Mouse (Mus musculus): Measurements from ENCODE around the gene Col25a1. TPM values are rescaled to one million over a fixed set of nuclear protein-coding genes. Genes with fewer than 3 reads are reported as not detected.

Gene Col25a1
- polyA plus RNA-seq, 1 experiment from 2014 or later, result 0.59 TPM

DNA sequence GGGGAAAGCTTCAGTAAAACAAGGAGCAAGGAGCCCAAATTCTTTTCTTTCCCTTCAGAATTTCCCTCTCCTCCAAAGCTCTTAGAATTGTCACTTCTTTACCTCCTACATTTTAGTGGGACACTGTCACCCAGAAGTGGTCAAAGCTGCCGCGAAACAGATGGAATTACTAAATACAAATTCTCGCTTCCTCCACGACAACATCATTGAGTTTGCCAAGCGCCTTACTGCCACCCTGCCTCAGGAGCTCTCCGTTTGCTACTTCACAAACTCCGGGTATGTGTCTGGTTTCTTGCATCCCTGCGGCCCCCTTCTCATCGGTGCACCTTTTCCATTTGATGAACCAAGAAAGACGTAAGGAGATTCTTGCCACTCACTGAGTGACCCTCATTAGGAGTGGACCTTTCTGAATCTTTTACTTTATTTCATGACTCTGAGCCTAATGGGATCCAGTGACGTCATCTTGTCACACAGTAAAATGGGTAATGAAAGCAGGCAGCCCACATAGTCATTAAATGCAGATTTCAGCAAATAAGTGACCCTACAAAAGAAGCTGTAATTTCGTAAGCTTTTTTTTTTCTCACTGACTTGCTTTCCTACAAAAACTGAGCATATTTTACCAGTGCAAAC lies 489.3 kb downstream of the Col25a1 start:
- TF ChIP-seq CTCF (IDR thresholded peaks at IDR 0.05; ENCODE audit: low read depth), result no peak
- no peak overlapping the region for H3K4me3 ChIP-seq (ENCODE audit: low read depth, low read length)
- H3K27ac ChIP-seq (ENCODE audit: low read depth, low read length), result no peak overlapping the region
- H3K4me2 ChIP-seq (replicated peaks; ENCODE audit: low read depth), result no peak overlapping the region
- 0 out of 2 replicates have a peak, but pooled peaks cover 4% of the 10 kb centered on the region for H3K4me1 ChIP-seq (replicated peaks; ENCODE audit: control insufficient read depth, insufficient read depth, low read length)
- no peaks in the 10 kb centered on the region for H3K36me3 ChIP-seq (ENCODE audit: control insufficient read depth, insufficient read depth)
- no peak overlapping the region for H3K9ac ChIP-seq (ENCODE audit: low read depth, low read length)
- H3K27me3 ChIP-seq (replicated peaks; ENCODE audit: control insufficient read depth, insufficient read depth, low read length), result no peaks in the 10 kb centered on the region
- 74% methylated on average over 12 of the region's 12 CpGs for WGBS
- no peak for ATAC-seq
- H3K9me3 ChIP-seq (ENCODE audit: control insufficient read depth), result no peaks in the 10 kb centered on the region

DNA sequence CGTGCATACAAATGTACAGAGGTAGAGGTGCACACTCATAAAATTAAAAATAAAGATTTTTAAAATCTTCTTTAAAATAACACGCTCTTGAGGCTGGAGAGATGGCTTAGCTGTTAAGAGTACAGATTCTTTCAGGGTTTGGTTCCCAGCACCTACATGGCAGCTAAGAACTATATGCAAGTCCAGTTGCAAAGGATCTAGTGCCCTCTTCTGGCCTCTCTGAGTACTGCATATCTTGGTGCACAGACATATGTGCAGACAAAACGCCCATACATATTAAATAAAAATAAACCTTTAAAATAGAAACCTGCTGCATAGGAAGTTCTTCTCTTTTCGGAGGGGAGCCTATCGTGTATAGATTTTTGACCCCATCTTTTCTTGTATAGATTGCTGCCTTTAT lies 497.1 kb downstream of the Col25a1 start:
- no peak overlapping the region for H3K4me3 ChIP-seq (ENCODE audit: low read depth, low read length)
- no peaks in the 10 kb centered on the region for H3K9me3 ChIP-seq (ENCODE audit: control insufficient read depth)
- no peaks in the 10 kb centered on the region for H3K36me3 ChIP-seq (ENCODE audit: control insufficient read depth, insufficient read depth)
- H3K27me3 ChIP-seq (replicated peaks; ENCODE audit: control insufficient read depth, insufficient read depth, low read length), result no peaks in the 10 kb centered on the region
- no peaks in the 10 kb centered on the region for H3K4me1 ChIP-seq (replicated peaks; ENCODE audit: control insufficient read depth, insufficient read depth, low read length)
- TF ChIP-seq CTCF (IDR thresholded peaks at IDR 0.05; ENCODE audit: low read depth), result no peak; the same call in 1 of the 2 replicates
- H3K27ac ChIP-seq (ENCODE audit: low read depth, low read length), result no peak overlapping the region
- H3K9ac ChIP-seq (ENCODE audit: low read depth, low read length), result no peak overlapping the region
- no peak for ATAC-seq
- 92% methylated on average over 5 of the region's 5 CpGs for WGBS
- no peak overlapping the region for H3K4me2 ChIP-seq (replicated peaks; ENCODE audit: low read depth)

DNA sequence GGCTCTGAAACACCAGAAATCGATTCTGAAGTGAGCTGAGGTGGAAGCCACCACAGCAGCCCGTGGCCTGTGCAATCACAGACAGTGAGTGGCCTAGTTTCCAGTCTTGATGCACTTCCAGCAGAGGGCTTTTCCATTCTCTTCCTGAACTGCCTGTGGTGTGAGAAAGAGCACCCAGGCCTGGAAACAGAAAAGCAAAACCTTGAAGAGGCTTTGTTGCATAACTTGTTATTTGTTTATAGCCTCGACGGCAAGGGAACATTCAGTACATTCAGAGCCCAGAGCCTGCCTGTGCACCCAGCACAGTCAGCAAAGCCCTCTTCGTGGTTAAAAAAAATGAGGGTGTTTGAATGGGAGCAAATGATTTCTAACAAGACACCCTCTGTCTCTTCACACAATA lies 502.6 kb downstream of the Col25a1 start:
- H3K4me3 ChIP-seq (ENCODE audit: low read depth, low read length), result no peak overlapping the region
- TF ChIP-seq CTCF (IDR thresholded peaks at IDR 0.05; ENCODE audit: low read depth), result no peak
- ATAC-seq, result no peak
- H3K27ac ChIP-seq (ENCODE audit: low read depth, low read length), result no peak overlapping the region
- WGBS, result 60% methylated on average over 5 of the region's 5 CpGs
- no peak overlapping the region for H3K4me2 ChIP-seq (replicated peaks; ENCODE audit: low read depth)
- H3K27me3 ChIP-seq (replicated peaks; ENCODE audit: control insufficient read depth, insufficient read depth, low read length), result no peaks in the 10 kb centered on the region
- no peaks in the 10 kb centered on the region for H3K9me3 ChIP-seq (ENCODE audit: control insufficient read depth)
- no peaks in the 10 kb centered on the region for H3K36me3 ChIP-seq (ENCODE audit: control insufficient read depth, insufficient read depth)
- no peaks in the 10 kb centered on the region for H3K4me1 ChIP-seq (replicated peaks; ENCODE audit: control insufficient read depth, insufficient read depth, low read length)
- no peak overlapping the region for H3K9ac ChIP-seq (ENCODE audit: low read depth, low read length)

DNA sequence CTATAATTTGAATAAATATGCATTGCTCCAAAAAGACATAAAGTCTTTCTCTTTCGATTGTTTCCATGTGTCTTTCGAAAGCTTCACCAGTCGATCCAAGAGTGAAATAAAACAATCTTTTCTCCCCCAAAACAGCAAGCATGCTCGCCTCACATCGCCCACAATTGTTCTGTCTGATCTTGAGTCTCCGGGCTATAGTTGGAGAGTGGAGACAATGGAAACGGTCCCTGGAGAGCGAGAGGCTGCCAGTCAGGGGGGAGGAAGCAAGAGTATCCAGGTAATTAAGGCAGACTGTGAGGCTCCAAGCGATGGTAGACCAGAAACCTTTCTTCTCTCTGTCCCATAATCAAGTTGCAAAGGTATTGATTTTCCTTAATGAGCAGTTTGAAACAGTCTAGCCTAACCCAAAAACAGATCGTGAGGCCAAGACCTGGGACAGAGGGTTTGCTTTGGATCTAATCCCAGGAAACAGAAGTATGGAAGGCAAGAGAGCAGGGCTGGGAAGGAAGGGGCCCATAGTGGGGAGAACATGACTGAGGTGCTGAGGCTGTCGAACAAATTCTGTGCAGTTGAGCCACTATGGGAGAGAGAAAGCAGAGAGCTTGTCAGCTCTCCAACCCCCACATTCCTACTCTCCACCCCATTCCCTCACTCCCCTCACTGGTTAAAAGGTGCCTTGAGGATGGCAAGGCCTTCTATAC lies 515.0 kb downstream of the Col25a1 start:
- H3K27ac ChIP-seq (ENCODE audit: low read depth, low read length), result no peak overlapping the region
- no peak overlapping the region for H3K4me3 ChIP-seq (ENCODE audit: low read depth, low read length)
- WGBS, result 80% methylated on average over 11 of the region's 11 CpGs
- H3K9me3 ChIP-seq (ENCODE audit: control insufficient read depth), result no peaks in the 10 kb centered on the region
- H3K4me1 ChIP-seq (replicated peaks; ENCODE audit: control insufficient read depth, insufficient read depth, low read length), result no peaks in the 10 kb centered on the region
- ATAC-seq, result no peak
- H3K9ac ChIP-seq (ENCODE audit: low read depth, low read length), result no peak overlapping the region
- no peak for TF ChIP-seq CTCF (IDR thresholded peaks at IDR 0.05; ENCODE audit: low read depth)
- H3K27me3 ChIP-seq (replicated peaks; ENCODE audit: control insufficient read depth, insufficient read depth, low read length), result no peaks in the 10 kb centered on the region
- no peaks in the 10 kb centered on the region for H3K36me3 ChIP-seq (ENCODE audit: control insufficient read depth, insufficient read depth)
- H3K4me2 ChIP-seq (replicated peaks; ENCODE audit: low read depth), result no peak overlapping the region

Other genes with a start within 250 kb of the Col25a1 start
- gene Casp6, start 230.1 kb upstream of the Col25a1 start, polyA plus RNA-seq (2015; fragmentation: Nextera tagmentation; extraction: Ambion mirVana), result 132 and 135 TPM in 2 replicates
- 4.1 and 4.7 TPM in 2 replicates for gene Mcub, start 161.3 kb upstream of the Col25a1 start, polyA plus RNA-seq (2015; fragmentation: Nextera tagmentation; extraction: Ambion mirVana)
- 13.1 and 13.4 TPM in 2 replicates for gene Sec24b, start 69.9 kb upstream of the Col25a1 start, polyA plus RNA-seq (2015; fragmentation: Nextera tagmentation; extraction: Ambion mirVana)

All from intestine, postnatal 0 days (tissue).